Mouse (Mus musculus): ENCODE data around the gene Spsb1. TPM values are rescaled to one million over a fixed set of nuclear protein-coding genes. Genes with fewer than 3 reads are reported as not detected.

Gene Spsb1
- polyA plus RNA-seq, 1 experiment from 2014 or later, result 22.6 TPM

DNA sequence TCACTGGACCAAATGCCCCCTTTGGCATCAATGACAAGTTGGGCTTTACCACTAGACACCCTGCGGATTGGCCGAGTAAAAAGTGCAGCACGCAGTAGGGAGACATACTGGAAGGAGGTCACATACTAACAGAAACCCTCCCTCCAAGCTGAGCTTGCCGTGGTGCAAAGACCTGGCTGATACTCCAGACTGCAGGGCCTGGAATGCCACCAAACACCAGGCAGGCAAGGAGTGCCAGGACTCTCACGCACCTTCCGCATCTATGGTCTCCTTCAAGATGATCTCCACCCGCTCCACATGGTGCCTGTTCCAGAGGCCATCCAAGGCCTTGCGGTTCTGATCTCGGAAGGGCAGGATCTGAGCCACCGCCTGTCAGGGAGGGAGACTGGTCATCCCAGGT, 39.4 kb upstream of the Spsb1 start:
- 90% methylated on average over 10 of the region's 10 CpGs for WGBS
- H3K4me1 ChIP-seq, result peaks cover 23% of the 10 kb centered on the region
- no peak for ATAC-seq (ENCODE audit: insufficient number of reproducible peaks, insufficient read depth, low FRiP score, low TSS enrichment)

GRCm38 (mm10) chr4:149992670-149993032, 37.8 kb upstream of the Spsb1 start:
- 84% methylated on average over 8 of the region's 8 CpGs for WGBS
- no peak for ATAC-seq (ENCODE audit: insufficient number of reproducible peaks, insufficient read depth, low FRiP score, low TSS enrichment)
- no peaks in the 10 kb centered on the region for H3K36me3 ChIP-seq
- H3K27me3 ChIP-seq, result no peaks in the 10 kb centered on the region
- peaks cover 27% of the 10 kb centered on the region for H3K4me1 ChIP-seq
- H3K9me3 ChIP-seq, result no peaks in the 10 kb centered on the region
- no peak overlapping the region for H3K27ac ChIP-seq
- H3K4me2 ChIP-seq (replicated peaks), result no peak overlapping the region
- no peak overlapping the region for H3K9ac ChIP-seq
- no peak overlapping the region for H3K4me3 ChIP-seq

More for the DNA sequence above, 39.4 kb upstream of the Spsb1 start:
- Histone ChIP-seq H3K36me3 (no peaks in the 10 kb centered on the region), H3K9ac (no peak overlapping the region), H3K9me3 (no peaks in the 10 kb centered on the region), H3K4me3 (no peak overlapping the region), H3K27ac (no peak overlapping the region), H3K4me2 (replicated peaks) (no peak overlapping the region), H3K27me3 (no peaks in the 10 kb centered on the region)

DNA sequence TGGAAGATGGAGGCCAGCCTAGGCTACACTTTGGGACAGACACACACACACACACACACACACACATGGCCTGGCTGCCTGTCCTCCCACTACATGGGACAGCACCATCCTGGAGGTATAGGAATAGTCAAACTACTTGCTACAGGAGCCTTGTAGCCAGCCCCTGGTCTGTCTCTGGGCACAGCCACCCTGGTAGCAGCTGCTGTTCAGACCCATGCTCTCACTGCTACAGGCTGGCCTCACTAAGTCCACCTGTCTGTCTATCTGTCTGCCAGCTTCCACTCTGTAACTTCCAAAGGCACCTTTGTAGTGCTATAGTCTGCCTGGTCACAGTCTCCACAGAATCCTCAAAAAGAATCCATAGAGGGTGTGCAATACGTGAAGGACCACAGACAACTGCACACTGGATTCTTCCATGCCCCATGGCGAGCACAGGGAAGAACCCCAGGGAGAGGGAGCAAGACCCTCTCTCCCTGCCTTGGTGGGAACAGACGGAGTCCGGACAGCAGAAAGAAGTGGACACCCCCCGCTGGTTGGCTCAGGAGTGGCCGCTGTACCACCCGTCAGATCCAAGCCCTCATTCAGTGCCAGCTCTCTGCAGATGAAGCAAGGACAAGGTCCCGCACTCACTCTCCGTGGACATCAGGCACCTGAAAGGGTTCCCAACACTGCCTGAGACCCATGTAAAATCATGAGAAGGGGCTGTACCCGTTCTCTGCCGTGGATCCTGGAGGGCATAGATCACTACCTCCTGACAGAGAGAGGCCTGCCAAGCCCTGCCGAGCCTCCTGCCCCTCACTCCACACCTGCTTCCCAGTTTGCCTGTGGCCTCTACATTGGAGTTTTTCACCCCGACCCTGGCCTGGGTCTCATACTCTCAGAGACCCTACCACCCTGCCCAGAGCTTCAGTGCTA, 37.2 kb upstream of the Spsb1 start:
- H3K9ac ChIP-seq, result no peak overlapping the region
- H3K4me2 ChIP-seq (replicated peaks), result no peak overlapping the region
- H3K4me1 ChIP-seq, result peaks cover 27% of the 10 kb centered on the region
- 85% methylated on average over 13 of the region's 13 CpGs for WGBS
- no peaks in the 10 kb centered on the region for H3K36me3 ChIP-seq
- no peaks in the 10 kb centered on the region for H3K9me3 ChIP-seq
- no peak overlapping the region for H3K4me3 ChIP-seq
- no peaks in the 10 kb centered on the region for H3K27me3 ChIP-seq
- no peak overlapping the region for H3K27ac ChIP-seq
- ATAC-seq (ENCODE audit: insufficient number of reproducible peaks, insufficient read depth, low FRiP score, low TSS enrichment), result no peak

DNA sequence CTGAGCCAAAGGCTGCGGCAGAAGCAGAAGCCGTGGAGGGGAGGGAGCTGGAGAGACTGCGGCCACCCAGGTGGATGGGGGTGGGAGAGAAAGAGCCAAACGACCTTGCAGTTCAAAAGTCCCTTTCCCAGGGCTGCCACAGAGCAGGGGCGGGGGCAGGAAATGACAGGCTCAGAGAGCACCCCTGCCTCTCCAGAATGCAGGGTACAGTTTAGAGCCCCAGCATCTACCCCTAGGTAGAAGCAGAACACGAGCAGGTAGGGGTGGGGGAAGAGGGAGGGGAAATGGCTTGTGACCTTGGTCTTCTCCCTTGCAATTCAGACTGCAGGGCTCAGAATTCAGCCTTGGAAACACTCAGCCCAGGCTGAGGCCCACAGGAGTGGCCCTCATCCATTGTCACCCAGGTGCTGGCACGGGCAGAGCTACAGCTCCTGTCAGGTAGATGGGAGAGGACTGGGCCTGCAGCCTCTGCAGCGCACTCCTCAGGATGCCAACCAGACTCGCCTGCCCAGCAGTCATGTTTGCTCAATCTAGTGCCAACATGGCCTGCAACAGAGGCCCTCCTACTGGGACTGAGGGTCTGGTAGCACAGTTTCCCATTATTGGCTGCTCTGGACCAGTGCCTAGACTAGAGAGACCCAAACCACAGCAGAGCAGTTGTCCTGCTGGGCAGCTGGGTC, 36.3 kb upstream of the Spsb1 start:
- Histone ChIP-seq H3K4me2 (replicated peaks) (peak overlapping the region; percentile 4; the same call in 1 of the 2 replicates), H3K4me1 (peaks cover 27% of the 10 kb centered on the region), H3K4me3 (no peak overlapping the region), H3K9ac (0 out of 2 replicates have a peak overlapping the region, but pooled peaks have one; percentile 27), H3K36me3 (no peaks in the 10 kb centered on the region), H3K27me3 (no peaks in the 10 kb centered on the region), H3K9me3 (no peaks in the 10 kb centered on the region), H3K27ac (0 out of 2 replicates have a peak overlapping the region, but pooled peaks have one; percentile 46)
- 31% methylated on average over 9 of the region's 9 CpGs for WGBS
- no peak for ATAC-seq (ENCODE audit: insufficient number of reproducible peaks, insufficient read depth, low FRiP score, low TSS enrichment)

DNA sequence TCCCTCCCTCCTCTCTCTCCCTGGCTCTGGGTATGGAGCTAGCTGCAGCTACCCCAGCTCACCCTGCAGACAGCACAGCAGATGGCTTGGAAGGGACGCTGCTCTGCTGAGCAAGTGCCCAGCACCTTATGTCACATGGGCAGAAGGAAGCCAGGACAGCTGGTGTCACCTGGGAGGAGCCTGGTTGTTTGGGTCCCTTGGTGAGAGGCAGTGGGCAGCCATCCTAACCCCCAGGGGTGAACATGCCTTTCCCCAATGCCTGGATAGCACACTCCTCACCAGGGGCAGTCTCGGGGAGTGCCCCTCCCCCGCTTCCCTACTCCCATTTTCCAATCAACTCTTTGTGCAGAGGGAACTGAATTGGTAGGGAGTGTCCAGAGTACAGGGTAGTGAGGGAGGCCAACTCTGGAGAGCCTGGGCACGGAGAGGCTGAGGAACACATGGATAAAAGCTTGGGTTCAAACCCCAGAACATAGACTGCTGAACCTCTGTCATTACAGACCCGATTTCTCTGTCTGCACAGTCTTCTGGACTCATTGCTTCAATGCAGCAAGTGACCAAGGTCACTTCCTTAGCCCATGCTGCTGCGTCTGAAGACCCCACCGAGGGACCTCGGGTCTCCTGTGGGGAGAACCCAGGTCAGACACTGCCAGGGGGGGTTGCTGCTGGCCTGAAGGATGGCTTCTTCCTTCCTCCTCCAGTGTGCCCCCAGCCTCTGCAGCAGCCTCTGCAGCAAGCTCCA, 35.5 kb upstream of the Spsb1 start:
- peak; percentile 13; the same call in 1 of the 2 replicates for ATAC-seq (ENCODE audit: insufficient number of reproducible peaks, insufficient read depth, low FRiP score, low TSS enrichment)
- no peak overlapping the region for H3K27ac ChIP-seq
- H3K36me3 ChIP-seq, result no peaks in the 10 kb centered on the region
- 9% methylated on average over 8 of the region's 8 CpGs for WGBS
- H3K27me3 ChIP-seq, result no peaks in the 10 kb centered on the region
- peaks cover 27% of the 10 kb centered on the region for H3K4me1 ChIP-seq
- no peak overlapping the region for H3K4me3 ChIP-seq
- H3K9me3 ChIP-seq, result no peaks in the 10 kb centered on the region
- H3K9ac ChIP-seq, result 0 out of 2 replicates have a peak overlapping the region, but pooled peaks have one; percentile 27
- H3K4me2 ChIP-seq (replicated peaks), result peak overlapping the region; percentile 4; the same call in 1 of the 2 replicates

GRCm38 (mm10) chr4:149988931-149989556, 34.2 kb upstream of the Spsb1 start:
- Histone ChIP-seq H3K27ac (no peak overlapping the region), H3K9ac (no peak overlapping the region)

DNA sequence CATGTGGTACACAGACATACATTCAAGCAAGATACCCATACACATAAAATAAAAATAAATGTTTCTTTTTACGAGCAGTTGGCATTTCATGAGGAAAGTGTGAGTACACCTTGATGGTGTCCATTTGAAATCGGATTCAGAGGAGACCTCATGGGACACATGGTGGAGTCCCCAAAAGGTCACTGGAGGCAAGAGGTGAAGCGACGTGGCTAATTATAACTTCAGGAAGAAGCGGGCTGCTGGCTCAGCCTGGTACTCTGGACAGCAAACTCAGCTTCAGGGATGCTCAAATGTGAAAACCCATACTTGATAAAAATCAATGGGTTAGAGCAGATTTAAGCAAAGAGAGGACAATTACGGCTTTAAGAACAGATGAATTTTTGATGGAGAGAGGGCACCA, 33.5 kb upstream of the Spsb1 start:
- no peak overlapping the region for H3K9ac ChIP-seq
- H3K27me3 ChIP-seq, result no peaks in the 10 kb centered on the region
- peaks cover 27% of the 10 kb centered on the region for H3K4me1 ChIP-seq
- 65% methylated on average over 6 of the region's 6 CpGs for WGBS
- H3K36me3 ChIP-seq, result no peaks in the 10 kb centered on the region
- H3K27ac ChIP-seq, result no peak overlapping the region
- no peak for ATAC-seq (ENCODE audit: insufficient number of reproducible peaks, insufficient read depth, low FRiP score, low TSS enrichment)
- no peaks in the 10 kb centered on the region for H3K9me3 ChIP-seq
- H3K4me2 ChIP-seq (replicated peaks), result peak overlapping the region; percentile 53
- H3K4me3 ChIP-seq, result no peak overlapping the region

More at GRCm38 (mm10) chr4:149988931-149989556, 34.2 kb upstream of the Spsb1 start:
- 10% methylated on average over 21 of the region's 21 CpGs for WGBS
- no peaks in the 10 kb centered on the region for H3K27me3 ChIP-seq
- H3K4me1 ChIP-seq, result peaks cover 27% of the 10 kb centered on the region
- H3K36me3 ChIP-seq, result no peaks in the 10 kb centered on the region
- no peaks in the 10 kb centered on the region for H3K9me3 ChIP-seq
- peak; percentile 87 for ATAC-seq (ENCODE audit: insufficient number of reproducible peaks, insufficient read depth, low FRiP score, low TSS enrichment)
- peak overlapping the region; percentile 53 for H3K4me2 ChIP-seq (replicated peaks)
- peak overlapping the region; percentile 22 for H3K4me3 ChIP-seq

GRCm38 (mm10) chr4:149986671-149987417, 32.0 kb upstream of the Spsb1 start:
- no peak for ATAC-seq (ENCODE audit: insufficient number of reproducible peaks, insufficient read depth, low FRiP score, low TSS enrichment)

DNA sequence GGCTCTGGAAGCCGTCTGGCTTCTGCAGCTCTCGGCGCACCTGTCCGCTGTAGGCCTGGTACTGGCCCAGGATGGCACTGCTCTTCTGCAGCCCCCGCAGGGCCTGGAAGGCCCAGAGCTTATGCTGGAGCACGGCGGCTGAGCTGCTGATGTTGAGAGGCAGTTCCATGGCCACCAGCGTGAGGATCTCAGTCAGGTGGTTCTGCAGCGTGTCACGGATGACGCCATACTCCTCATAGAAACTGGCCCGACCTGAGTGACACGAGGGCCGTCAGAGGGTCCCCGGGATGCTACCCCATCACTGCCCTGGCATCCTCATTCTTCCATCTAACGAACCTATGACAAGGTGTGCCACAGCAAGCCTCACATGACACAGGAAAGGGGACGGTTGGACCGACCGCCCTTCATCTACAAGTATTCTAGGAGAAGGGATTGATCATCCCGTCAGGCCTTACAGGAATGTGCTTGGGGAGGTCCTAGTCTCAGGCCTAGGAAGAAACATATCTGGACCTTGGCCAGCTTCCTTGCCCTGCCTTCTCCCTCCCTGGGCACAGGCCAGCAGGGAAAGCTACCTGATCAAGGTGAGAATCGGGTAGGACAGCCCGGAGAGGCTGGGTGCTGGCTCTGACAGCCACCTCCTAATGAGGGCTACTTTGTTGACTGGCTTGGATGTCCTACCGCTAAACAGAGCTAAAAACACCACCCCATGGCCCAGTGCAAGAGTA, 29.2 kb upstream of the Spsb1 start:
- Histone ChIP-seq H3K27me3 (no peaks in the 10 kb centered on the region), H3K9me3 (no peaks in the 10 kb centered on the region), H3K9ac (no peak overlapping the region), H3K4me1 (peaks cover 16% of the 10 kb centered on the region), H3K4me3 (no peak overlapping the region), H3K4me2 (replicated peaks) (no peak overlapping the region), H3K36me3 (no peaks in the 10 kb centered on the region; the same call in 1 of the 2 replicates), H3K27ac (no peak overlapping the region)
- ATAC-seq (ENCODE audit: insufficient number of reproducible peaks, insufficient read depth, low FRiP score, low TSS enrichment), result no peak
- WGBS, result 87% methylated on average over 23 of the region's 23 CpGs

More at GRCm38 (mm10) chr4:149986671-149987417, 32.0 kb upstream of the Spsb1 start:
- no peak overlapping the region for H3K4me3 ChIP-seq
- H3K9ac ChIP-seq, result no peak overlapping the region
- H3K27me3 ChIP-seq, result no peaks in the 10 kb centered on the region
- 81% methylated on average over 10 of the region's 10 CpGs for WGBS
- H3K36me3 ChIP-seq, result no peaks in the 10 kb centered on the region; the same call in 1 of the 2 replicates
- H3K27ac ChIP-seq, result no peak overlapping the region
- no peak overlapping the region for H3K4me2 ChIP-seq (replicated peaks)
- H3K4me1 ChIP-seq, result peaks cover 27% of the 10 kb centered on the region
- no peaks in the 10 kb centered on the region for H3K9me3 ChIP-seq

GRCm38 (mm10) chr4:149982154-149982553, 27.3 kb upstream of the Spsb1 start:
- Histone ChIP-seq H3K4me1 (peaks cover 17% of the 10 kb centered on the region), H3K9me3 (no peaks in the 10 kb centered on the region), H3K36me3 (no peaks in the 10 kb centered on the region; the same call in 1 of the 2 replicates), H3K9ac (no peak overlapping the region), H3K4me3 (no peak overlapping the region), H3K27ac (no peak overlapping the region), H3K27me3 (no peaks in the 10 kb centered on the region), H3K4me2 (replicated peaks) (no peak overlapping the region)
- no peak for ATAC-seq (ENCODE audit: insufficient number of reproducible peaks, insufficient read depth, low FRiP score, low TSS enrichment)
- whole genome bisulfite sequencing, result 82% methylated on average over 15 of the region's 15 CpGs

Data from embryonic facial prominence, embryonic 12.5 days (tissue).